8 mouse cellular contexts compared by ENCODE assay signal in genomic region chr5:147186781-147187551, GRCm38 (mm10). TPM values are rescaled to one million over a fixed set of nuclear protein-coding genes. Genes with fewer than 3 reads are reported as not detected.
DNase-seq lines count a peak whose midpoint lies in the region; ATAC-seq and TF ChIP-seq lines count a peak whose summit lies in the region.

No protein-coding gene starts in this region.

- no peak overlapping the region for H3K27ac ChIP-seq in heart, embryonic 12.5 days (ENCODE audit: poor library complexity, severe bottlenecking)
- no peak overlapping the region for H3K27ac ChIP-seq in embryonic fibroblast, embryonic 13.5 days (ENCODE audit: insufficient read depth, low read length)
- no peak overlapping the region for H3K27ac ChIP-seq in limb, embryonic 12.5 days

- peaks cover 16% of the 10 kb centered on the region for H3K9me3 ChIP-seq in heart, embryonic 12.5 days (replicated peaks)
- H3K9me3 ChIP-seq in limb, embryonic 12.5 days: peaks cover 5% of the 10 kb centered on the region; the same call in 1 of the 2 replicates

- TF ChIP-seq CTCF in embryonic fibroblast, embryonic 13.5 days (IDR thresholded peaks at IDR 0.05; ENCODE audit: borderline replicate concordance, insufficient read depth, low read length): no peak

- no peak for DNase-seq in heart, adult 9 months (ENCODE audit: low spot score in 2 of 2)
- peak; percentile 73 for DNase-seq in ES-CJ7 (ENCODE audit: low read depth, low spot score)
- DNase-seq in retina, postnatal 1 day: peak; percentile 73
- no peak for DNase-seq in ovary, postnatal 14 days (ENCODE audit: low spot score)
- no peak for DNase-seq in left cerebral cortex, adult 11 months (ENCODE audit: low spot score)

- peak overlapping the region; percentile 70 for H3K4me2 ChIP-seq in heart, embryonic 12.5 days
- no peak overlapping the region; the same call in 1 of the 2 replicates for H3K4me2 ChIP-seq in limb, embryonic 12.5 days

- 1% methylated on average over 37 of the region's 37 CpGs for WGBS in heart, embryonic 12.5 days
- WGBS in limb, embryonic 12.5 days: 1% methylated on average over 37 of the region's 37 CpGs

- peaks cover 93% of the 10 kb centered on the region for H3K27me3 ChIP-seq in heart, embryonic 12.5 days (replicated peaks)
- peaks cover 98% of the 10 kb centered on the region for H3K27me3 ChIP-seq in limb, embryonic 12.5 days

- peaks cover 33% of the 10 kb centered on the region for H3K4me1 ChIP-seq in heart, embryonic 12.5 days (replicated peaks)
- no peaks in the 10 kb centered on the region for H3K4me1 ChIP-seq in embryonic fibroblast, embryonic 13.5 days (ENCODE audit: control insufficient read depth, insufficient read depth, low read length)
- peaks cover 20% of the 10 kb centered on the region for H3K4me1 ChIP-seq in limb, embryonic 12.5 days (replicated peaks)

- no peak for ATAC-seq in heart, embryonic 12.5 days (ENCODE audit: insufficient number of reproducible peaks, low FRiP score)
- ATAC-seq in limb, embryonic 12.5 days (ENCODE audit: insufficient number of reproducible peaks, insufficient read depth, low FRiP score, low TSS enrichment, low read depth): no peak

- no peak for TF ChIP-seq POLR2A in embryonic fibroblast, embryonic 13.5 days (IDR thresholded peaks at IDR 0.05; ENCODE audit: low read depth, low read length)

- peak overlapping the region; percentile 34 for H3K4me3 ChIP-seq in heart, embryonic 12.5 days
- H3K4me3 ChIP-seq in embryonic fibroblast, embryonic 13.5 days (ENCODE audit: insufficient read depth, low read length): peak overlapping the region; percentile 25; the same call in 1 of the 2 replicates
- H3K4me3 ChIP-seq in limb, embryonic 12.5 days (replicated peaks): peak overlapping the region; percentile 6; the same call in 1 of the 2 replicates

- H3K36me3 ChIP-seq in heart, embryonic 12.5 days: no peaks in the 10 kb centered on the region
- H3K36me3 ChIP-seq in limb, embryonic 12.5 days: no peaks in the 10 kb centered on the region

- no peak overlapping the region for H3K9ac ChIP-seq in heart, embryonic 12.5 days
- no peak overlapping the region for H3K9ac ChIP-seq in limb, embryonic 12.5 days (replicated peaks)

RNA-seq across cellular contexts. Expression of gene Gsx1, which starts 1.5 kb away (rescaled TPM):
- polyA plus RNA-seq in heart, embryonic 12.5 days (2016; fragmentation: Nextera tagmentation; extraction: Ambion mirVana): not detected in 2 replicates
- not detected in 2 replicates for polyA plus RNA-seq in embryonic fibroblast, embryonic 13.5 days (2011; ENCODE audit: insufficient read length, low read depth, missing spikeins)
- not detected in 2 replicates for polyA plus RNA-seq in limb, embryonic 12.5 days (2016; fragmentation: Nextera tagmentation; extraction: Ambion mirVana)

Comparison
In these comparisons a context has a peak if more than half of its experiments do, and no peak if none do; other contexts are left out.
1. DNase-seq: peak in ES-CJ7 (single experiment) and retina, postnatal 1 day (single experiment); none in heart, adult 9 months (0 of 2), ovary, postnatal 14 days (single experiment) and left cerebral cortex, adult 11 months (single experiment).
2. Peak in every context shown above with its lines, with median percentiles within 50 percentile points of each other: H3K4me3 ChIP-seq.